Mouse (Mus musculus): Measurements from ENCODE around the gene Grm5.

Gene Grm5

DNA sequence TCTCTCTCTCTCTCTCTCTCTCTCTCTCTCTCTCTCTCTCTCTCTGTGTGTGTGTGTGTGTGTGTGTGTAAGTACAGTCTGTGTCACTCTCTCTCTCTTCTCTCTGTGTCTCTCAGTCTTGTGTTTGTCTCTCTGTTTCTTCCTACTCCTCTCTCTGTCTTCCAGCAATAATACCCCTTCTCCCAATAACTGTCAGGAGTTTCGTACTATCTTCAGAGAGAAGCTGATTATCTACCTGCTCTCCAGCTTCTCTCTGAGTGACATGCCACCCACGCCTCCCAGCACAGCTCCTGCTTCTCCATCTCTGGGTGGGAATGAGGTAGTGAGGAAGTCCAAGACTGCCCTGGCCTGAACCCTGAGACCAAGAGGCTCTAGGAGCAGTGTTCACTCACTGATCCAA lies at the start of gene Grm5:
Gene Grm5 (plus strand): TSS at position 301 of the 400 bp plus-strand sequence.
- in situ Hi-C loops (cut with MseI, MboI) = no loop called here

- in situ Hi-C loops (cut with MseI, MboI) = no loop called here
Measured at GRCm38 (mm10) chr7:87539031-87539430, 44.9 kb upstream of the Grm5 start.

- in situ Hi-C loops (cut with MseI, MboI) = loop anchor here in 1 of 2 experiments (25.0 kb wide), 1 partner anchor 453 kb away; no protein-coding TSS in a partner anchor
Measured at GRCm38 (mm10) chr7:87565300-87565699, 18.7 kb upstream of the Grm5 start.

DNA sequence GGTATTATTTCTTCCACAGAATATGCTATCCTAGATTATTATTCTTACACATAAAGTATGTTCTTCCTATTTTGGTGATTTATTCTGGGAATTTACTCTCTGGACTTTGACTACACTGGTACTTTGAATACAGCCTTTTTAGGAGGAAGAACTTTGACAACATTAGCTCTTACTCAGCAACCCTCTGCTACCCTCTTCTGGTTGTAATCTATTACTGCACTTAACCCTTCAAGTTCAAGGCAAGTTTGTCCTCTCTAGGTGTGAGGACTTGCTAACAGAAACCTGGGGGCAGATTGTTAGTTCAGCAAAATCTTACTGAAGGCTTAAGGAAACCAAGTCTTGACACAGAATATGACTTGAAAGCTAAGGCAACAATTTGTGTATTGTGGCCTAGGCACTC lies 17.5 kb upstream of the Grm5 start:
- in situ Hi-C loops (cut with MseI, MboI) = loop anchor here in 1 of 2 experiments (25.0 kb wide), 1 partner anchor 454 kb away; no protein-coding TSS in a partner anchor

DNA sequence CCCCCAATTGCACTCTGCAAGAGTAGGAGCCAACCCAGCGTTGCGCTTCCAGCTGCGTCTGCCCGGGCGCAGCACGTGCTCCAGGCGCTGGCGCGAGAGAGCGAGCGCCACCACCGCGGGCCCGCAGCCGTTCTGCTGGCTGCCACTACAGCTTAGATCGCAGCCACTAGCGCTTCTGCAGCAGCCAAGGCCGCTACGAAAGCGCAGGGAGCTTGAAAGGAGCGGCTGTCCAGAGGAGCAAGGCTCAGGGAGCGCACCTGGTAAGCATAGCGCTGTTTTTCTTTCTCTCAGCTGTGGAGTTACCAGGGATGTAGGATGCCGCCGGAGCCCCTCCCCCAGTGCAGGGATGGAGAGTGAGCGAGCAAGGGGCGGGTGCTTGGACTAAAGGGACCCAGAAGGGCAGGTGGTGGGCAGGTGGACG lies 323 bp downstream of the Grm5 start:
- in situ Hi-C loops (cut with MseI, MboI) = no loop called here

GRCm38 (mm10) chr7:87586271-87586937 lies 2.4 kb downstream of the Grm5 start:
- in situ Hi-C loops (cut with MseI, MboI) = no loop called here

GRCm38 (mm10) chr7:87587976-87588375 lies 4.0 kb downstream of the Grm5 start:
- in situ Hi-C loops (cut with MseI, MboI) = no loop called here

DNA sequence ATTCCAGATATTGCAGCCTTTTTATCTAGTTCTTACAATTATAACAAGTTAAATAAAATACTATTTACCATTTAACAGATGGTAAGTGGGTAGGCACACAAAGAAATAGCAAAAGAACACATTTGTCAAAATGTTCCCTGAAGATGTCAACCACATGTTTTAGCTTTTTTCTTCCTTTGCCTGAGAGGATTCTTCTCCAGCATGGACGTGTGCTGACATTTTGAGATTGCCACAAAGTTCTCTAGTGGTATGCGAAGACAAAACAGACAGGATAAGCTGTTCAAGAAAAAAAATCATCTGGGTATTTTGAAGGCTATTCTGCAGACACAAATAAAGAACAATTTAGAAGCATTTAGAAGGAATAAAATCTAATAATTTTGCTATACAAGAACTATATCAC lies 42.3 kb downstream of the Grm5 start:
- in situ Hi-C loops (cut with MseI, MboI) = no loop called here

DNA sequence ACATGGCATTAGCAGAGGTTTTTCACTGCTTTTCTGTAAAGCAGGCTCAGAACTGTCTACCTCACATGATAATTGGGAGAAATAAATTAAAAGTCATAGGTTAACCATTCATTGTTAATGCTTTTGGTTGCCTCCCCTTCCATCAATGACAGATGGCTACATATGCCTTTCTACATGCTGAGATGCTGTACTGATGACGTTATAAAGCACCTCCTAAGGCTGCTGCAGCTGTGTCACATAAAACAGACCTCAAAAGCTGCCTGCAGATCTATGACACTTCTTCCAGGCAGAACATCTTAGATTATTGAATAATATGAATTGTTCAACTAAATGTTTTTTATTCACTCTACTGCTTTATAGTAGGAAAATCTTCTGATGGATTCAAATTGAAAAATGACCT lies 51.6 kb downstream of the Grm5 start:
- in situ Hi-C loops (cut with MseI, MboI) = no loop called here

GRCm38 (mm10) chr7:87650610-87651009 lies 66.6 kb downstream of the Grm5 start:
- in situ Hi-C loops (cut with MseI, MboI) = no loop called here

DNA sequence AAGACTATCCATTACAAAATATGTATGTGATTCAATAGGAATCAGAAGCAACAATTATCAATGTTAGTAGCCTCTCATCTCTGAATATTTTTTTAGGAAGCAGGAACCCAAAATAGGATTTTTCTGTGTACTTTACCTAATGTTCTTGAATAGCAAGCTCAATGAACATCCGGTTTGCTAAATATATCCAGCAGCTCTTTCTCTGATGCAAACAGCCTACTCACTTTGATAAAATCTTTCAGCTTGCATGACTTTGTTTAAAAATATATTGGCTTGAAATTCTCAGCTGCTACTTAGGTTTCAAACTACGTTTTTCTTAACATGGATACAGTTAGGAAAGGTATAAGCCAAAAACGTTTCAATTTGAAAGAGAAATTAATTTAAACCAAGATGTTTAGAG lies 77.8 kb downstream of the Grm5 start:
- in situ Hi-C loops (cut with MseI, MboI) = no loop called here

GRCm38 (mm10) chr7:87664041-87664440 lies 80.1 kb downstream of the Grm5 start:
- in situ Hi-C loops (cut with MseI, MboI) = no loop called here

GRCm38 (mm10) chr7:87716393-87716792 lies 132.4 kb downstream of the Grm5 start:
- in situ Hi-C loops (cut with MseI, MboI) = no loop called here

DNA sequence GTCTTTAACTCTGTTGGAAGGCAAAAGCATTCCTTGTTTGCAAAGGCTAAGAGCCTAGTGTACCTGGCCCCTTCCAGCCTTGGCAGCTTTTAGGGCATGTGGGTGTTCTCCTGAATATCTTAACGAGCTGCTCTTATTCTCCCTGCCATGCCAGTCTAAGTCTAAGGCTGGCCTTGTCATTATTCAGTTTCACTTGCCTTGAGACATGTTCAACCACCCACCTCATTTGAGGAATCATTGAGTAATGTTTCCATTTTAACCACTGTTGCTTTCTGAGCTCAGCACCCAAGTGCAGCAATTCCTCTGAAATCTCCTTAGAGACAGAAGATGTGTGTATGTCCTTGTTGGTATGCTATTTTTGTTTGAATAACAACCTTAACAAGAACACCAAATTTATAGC lies 134.7 kb downstream of the Grm5 start:
- in situ Hi-C loops (cut with MseI, MboI) = no loop called here

GRCm38 (mm10) chr7:87734511-87734910 lies 150.5 kb downstream of the Grm5 start:
- in situ Hi-C loops (cut with MseI, MboI) = no loop called here

- in situ Hi-C loops (cut with MseI, MboI) = no loop called here
Measured at GRCm38 (mm10) chr7:87761945-87762344, 178.0 kb downstream of the Grm5 start.

DNA sequence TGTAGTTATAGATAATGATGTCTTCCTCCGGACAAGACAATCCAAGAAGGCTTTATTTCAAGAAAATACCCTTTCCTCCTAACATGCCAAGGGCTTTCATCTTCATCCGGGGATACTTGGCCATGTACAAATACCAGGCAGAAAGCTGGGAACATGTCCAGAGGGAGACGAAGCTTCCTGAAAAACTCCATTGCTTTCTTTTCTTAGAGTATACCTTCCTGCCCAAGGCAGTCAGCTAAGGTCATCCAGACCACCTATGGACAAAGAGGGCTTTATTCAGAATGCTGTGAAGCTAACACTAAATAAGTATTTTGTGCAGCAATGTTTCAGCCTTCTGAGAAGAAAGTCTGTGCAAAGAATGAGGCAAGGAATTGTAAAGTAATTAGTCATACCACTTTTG lies 178.4 kb downstream of the Grm5 start:
- in situ Hi-C loops (cut with MseI, MboI) = no loop called here

DNA sequence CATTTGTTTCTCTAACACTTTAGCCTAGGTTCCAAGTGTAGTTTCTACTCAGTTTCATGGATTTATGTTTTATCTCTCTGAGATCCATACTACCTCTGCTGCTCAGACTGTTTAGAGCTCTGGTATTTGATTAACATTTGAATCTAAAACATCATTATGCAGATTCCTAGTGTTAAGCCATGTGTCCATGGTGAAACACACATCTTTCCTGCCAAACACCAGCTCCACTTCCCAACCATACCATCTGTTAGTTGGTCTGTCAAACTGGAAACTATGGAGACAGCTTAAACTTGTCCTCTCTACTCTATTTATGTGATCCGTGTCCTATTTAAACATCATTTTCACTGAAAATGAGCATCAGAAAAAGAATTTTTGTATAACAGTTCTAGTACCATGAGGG lies 203.6 kb downstream of the Grm5 start:
- in situ Hi-C loops (cut with MseI, MboI) = no loop called here

DNA sequence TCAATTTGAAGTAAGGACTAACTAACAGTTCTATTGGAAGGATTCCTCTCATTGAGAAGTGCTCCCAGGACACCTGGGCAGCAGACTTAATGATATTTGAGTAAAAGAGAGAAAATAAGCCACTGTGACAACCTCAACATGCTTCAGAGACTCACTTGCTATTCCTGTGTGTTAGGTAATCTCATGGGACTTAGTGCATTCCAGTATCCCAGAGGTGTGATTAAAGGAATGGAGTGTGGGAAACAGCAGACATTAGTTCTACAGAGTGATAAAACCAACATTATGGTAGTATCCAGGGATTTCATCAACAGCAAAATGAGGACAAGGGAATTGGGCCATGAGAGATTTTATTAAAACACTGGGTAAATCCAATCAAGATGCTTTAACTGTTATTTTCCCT lies 205.0 kb downstream of the Grm5 start:
- in situ Hi-C loops (cut with MseI, MboI) = no loop called here

- in situ Hi-C loops (cut with MseI, MboI) = no loop called here
Measured at GRCm38 (mm10) chr7:87793896-87794295, 209.9 kb downstream of the Grm5 start.

GRCm38 (mm10) chr7:87824898-87825297 lies 240.9 kb downstream of the Grm5 start:
- in situ Hi-C loops (cut with MseI, MboI) = no loop called here

GRCm38 (mm10) chr7:87834669-87835068 lies 250.7 kb downstream of the Grm5 start:
- in situ Hi-C loops (cut with MseI, MboI) = no loop called here

DNA sequence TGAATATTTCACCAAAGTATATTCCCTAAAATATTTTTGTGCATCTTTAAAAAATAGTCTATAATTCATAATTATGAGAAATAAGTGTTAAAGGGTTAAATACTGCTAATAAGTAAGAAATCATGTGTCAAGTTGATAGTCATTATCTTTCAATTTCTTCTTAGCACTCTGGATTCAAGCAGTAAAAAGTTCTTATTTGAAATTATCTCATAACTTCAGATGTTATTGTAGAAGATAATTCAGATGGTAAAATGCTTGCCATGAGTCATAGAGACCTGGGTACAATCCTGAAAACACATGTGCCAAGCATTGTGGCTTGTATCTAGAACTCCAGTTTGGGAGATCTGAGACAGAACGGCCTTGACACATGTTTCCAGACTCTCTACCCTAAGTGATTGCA lies 254.6 kb downstream of the Grm5 start:
- in situ Hi-C loops (cut with MseI, MboI) = no loop called here

- in situ Hi-C loops (cut with MseI, MboI) = no loop called here
Measured at GRCm38 (mm10) chr7:87843496-87843895, 259.5 kb downstream of the Grm5 start.

All from mouse trophoblast stem cell (cell line).